Mouse (Mus musculus): Measurements from ENCODE around the gene Fkbp3.

DNA sequence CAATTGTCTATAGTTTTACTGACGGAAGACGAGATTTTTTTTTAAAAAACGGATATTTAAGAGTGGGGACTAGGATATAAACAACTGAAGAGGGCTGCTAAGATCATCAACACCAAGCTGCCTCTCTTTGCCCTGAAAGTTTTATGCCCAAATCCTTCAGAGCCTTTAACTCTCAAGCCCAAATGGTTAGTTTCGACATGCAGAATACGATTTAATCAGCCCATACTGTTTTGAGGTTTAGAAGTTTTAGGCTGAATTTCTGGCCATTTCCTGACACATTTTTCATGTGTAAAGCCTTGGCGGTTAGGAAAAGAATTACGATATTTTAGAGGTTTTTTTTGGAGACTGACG is 38.0 kb downstream of the Fkbp3 start:
- TF ChIP-seq POLR2A (IDR thresholded peaks at IDR 0.05; ENCODE audit: control insufficient read depth, extremely low read depth, insufficient read depth, low read length, poor library complexity) (no peak), CTCF (IDR thresholded peaks at IDR 0.05; ENCODE audit: borderline replicate concordance, control insufficient read depth, extremely low read depth, insufficient read depth, low read length, poor library complexity) (no peak)

All from thymus, adult 2 months (tissue).